Mouse (Mus musculus) right cerebral cortex, adult 2 months (tissue): ENCODE measurements around the gene March5.
"Not testable (repeated sequence)": the region's sequence is repeated elsewhere in the genome, so short reads cannot be mapped to it uniquely, and the experiment has no call there.

ENCODE experiments used
- DNase-seq, 2 experiments: peaks; one replicate each; pipeline ENCODE4 v3.0.0; 2021 to 2022; ENCODE audit warnings: low spot score in 2 of 2

Gene March5

GRCm38 (mm10) chr19:37208986-37209385 is 1.6 kb downstream of the March5 start:
- no peak for DNase-seq

GRCm38 (mm10) chr19:37209467-37210128 is 2.3 kb downstream of the March5 start:
- no peak for DNase-seq

- no peak for DNase-seq
Measured at GRCm38 (mm10) chr19:37210457-37210856, 3.1 kb downstream of the March5 start.

- no peak for DNase-seq
Measured at GRCm38 (mm10) chr19:37211416-37211815, 4.1 kb downstream of the March5 start.

- DNase-seq, result no peak
Measured at GRCm38 (mm10) chr19:37214711-37215110, 7.4 kb downstream of the March5 start.

GRCm38 (mm10) chr19:37225197-37225862 is 18.0 kb downstream of the March5 start:
- DNase-seq, result no peak

GRCm38 (mm10) chr19:37232598-37232997 is 25.3 kb downstream of the March5 start:
- not testable (repeated sequence) for DNase-seq

GRCm38 (mm10) chr19:37233561-37234539 is 26.5 kb downstream of the March5 start:
- no peak for DNase-seq

GRCm38 (mm10) chr19:37235818-37236217 is 28.5 kb downstream of the March5 start:
- no peak for DNase-seq

GRCm38 (mm10) chr19:37237306-37237705 is 30.0 kb downstream of the March5 start:
- no peak for DNase-seq

GRCm38 (mm10) chr19:37237712-37238437 is 30.5 kb downstream of the March5 start:
- DNase-seq, result no peak

GRCm38 (mm10) chr19:37238651-37239050 is 31.3 kb downstream of the March5 start:
- no peak for DNase-seq

- DNase-seq, result no peak
Measured at GRCm38 (mm10) chr19:37239096-37239495, 31.8 kb downstream of the March5 start.

- DNase-seq, result no peak
Measured at GRCm38 (mm10) chr19:37241201-37241600, 33.9 kb downstream of the March5 start.

- no peak for DNase-seq
Measured at GRCm38 (mm10) chr19:37242707-37243106, 35.4 kb downstream of the March5 start.

- no peak for DNase-seq
Measured at GRCm38 (mm10) chr19:37246859-37247258, 39.5 kb downstream of the March5 start.

- DNase-seq, result no peak
Measured at GRCm38 (mm10) chr19:37248199-37248598, 40.9 kb downstream of the March5 start.

GRCm38 (mm10) chr19:37252104-37252503 is 44.8 kb downstream of the March5 start:
- DNase-seq, result no peak

GRCm38 (mm10) chr19:37255321-37255720 is 48.0 kb downstream of the March5 start:
- peak; percentile 76 to 80 for DNase-seq

GRCm38 (mm10) chr19:37262389-37262788 is 55.0 kb downstream of the March5 start:
- DNase-seq, result no peak

- no peak for DNase-seq
Measured at GRCm38 (mm10) chr19:37263566-37263942, 56.2 kb downstream of the March5 start.
